Mouse (Mus musculus): ENCODE data around the gene Trmo.

Trmo gene

DNA sequence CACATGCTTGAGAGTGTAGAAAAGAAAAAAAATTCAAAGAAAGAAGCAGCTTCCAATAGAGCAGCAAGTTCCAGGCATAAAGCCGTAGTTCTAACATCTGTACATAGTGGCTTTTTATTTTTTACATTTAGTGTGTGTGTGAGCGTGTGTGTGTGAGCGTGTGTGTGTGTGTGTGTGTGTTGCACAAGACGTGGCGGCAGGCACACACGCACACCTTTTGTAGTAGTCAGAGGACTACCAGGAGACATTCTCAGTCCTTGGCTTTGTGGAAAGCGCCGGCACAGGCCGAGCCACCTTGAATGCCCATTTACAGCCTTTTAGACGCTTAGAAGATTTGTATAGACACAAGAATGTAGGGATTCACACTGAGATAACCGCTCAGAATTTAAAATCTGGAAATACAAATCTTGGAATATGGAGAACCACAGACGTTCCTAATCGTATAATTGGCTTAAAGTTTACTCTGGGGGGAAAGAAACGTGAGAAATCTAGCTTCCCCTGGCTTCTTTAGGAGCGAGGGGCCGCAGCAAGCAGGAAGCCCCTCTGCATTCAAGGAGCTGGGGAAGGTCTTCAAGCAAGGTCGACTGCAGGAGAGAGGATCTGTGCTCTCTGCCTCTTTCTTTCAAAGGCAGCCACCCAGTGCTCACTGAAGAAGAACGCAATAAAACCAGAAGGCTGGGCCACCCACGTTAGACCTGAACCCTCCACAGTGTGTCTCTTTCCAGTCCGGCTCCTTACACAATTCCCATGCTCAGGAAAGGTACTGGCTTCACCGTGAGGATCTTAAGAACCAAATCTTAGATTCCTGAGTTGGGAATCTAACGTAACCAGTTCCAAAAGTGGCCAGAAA is 47.2 kb downstream of the Trmo start:
- in situ Hi-C loops (cut with MboI; ENCODE audit: low sequenced_read_pairs) = no loop called here

- in situ Hi-C loops (cut with MboI; ENCODE audit: low sequenced_read_pairs) = no loop called here
These were observed 49.7 kb downstream of the Trmo start for GRCm38 (mm10) chr4:46339584-46339983.

GRCm38 (mm10) chr4:46339026-46339425 is 50.2 kb downstream of the Trmo start:
- in situ Hi-C loops (cut with MboI; ENCODE audit: low sequenced_read_pairs) = no loop called here

DNA sequence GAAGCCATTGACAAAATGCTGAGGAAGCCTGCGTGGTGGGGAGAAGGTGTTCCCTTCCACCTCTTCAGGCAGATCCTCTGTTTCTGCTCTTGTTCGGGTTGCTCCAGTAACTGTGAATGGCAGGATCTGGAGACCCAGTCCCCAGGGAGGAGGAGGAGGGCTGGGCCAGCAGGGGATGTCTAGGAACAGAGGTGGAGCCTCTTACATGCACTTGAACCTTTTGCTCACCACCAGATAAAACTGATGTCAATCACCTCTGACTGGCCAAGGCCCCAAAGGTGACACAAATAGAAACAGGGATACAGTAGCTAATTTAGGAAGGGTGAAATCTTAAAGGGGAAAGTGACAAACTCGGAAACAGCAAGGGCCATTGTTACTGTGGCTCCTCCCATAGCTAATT is 51.2 kb downstream of the Trmo start:
- in situ Hi-C loops (cut with MboI; ENCODE audit: low sequenced_read_pairs) = no loop called here

DNA sequence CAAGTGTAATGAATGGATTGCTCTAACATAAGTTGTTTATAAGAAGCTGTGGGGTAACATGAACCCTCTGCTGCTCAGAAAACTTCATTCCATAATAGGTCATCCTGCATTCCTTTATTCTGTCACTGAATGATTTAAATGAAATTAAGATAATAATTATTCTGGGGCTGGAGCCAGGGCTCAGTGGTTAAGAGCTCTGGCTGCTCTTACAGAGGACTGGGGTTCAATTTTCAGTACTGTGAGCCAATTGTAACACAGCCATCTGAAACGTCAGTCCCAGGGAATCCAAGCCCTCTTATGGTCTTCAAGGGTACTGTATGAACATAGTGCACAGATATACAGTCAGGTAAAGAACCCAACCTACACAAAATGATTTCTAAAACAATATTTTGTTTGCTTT is 53.4 kb downstream of the Trmo start:
- in situ Hi-C loops (cut with MboI; ENCODE audit: low sequenced_read_pairs) = no loop called here

DNA sequence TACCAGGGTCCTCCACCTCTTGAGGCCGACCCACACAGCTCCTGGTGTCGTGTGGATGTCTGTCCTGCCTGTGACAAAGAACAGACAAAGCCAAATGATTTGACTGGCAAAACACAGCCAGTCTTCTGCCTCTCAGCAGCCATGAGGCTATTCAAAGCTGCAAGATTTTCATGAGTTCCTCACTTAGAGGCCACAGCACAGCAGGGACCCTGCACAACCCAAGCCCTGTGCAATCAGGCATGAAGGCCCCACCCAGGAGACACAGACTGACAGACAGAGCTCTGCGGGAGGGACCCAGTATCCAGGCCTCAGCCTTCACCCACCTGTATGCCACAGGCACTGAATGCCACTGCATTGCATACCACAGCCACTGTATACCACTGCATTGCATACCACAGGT is 60.3 kb downstream of the Trmo start:
- in situ Hi-C loops (cut with MboI; ENCODE audit: low sequenced_read_pairs) = no loop called here

Data from CH12F3 (cell line).